Mouse (Mus musculus): ENCODE measurements around the gene Krt79. TPM values are rescaled to one million over a fixed set of nuclear protein-coding genes. Genes with fewer than 3 reads are reported as not detected.

Gene Krt79
- polyA plus RNA-seq, 1 experiment from 2014 or later: 0.49 TPM

DNA sequence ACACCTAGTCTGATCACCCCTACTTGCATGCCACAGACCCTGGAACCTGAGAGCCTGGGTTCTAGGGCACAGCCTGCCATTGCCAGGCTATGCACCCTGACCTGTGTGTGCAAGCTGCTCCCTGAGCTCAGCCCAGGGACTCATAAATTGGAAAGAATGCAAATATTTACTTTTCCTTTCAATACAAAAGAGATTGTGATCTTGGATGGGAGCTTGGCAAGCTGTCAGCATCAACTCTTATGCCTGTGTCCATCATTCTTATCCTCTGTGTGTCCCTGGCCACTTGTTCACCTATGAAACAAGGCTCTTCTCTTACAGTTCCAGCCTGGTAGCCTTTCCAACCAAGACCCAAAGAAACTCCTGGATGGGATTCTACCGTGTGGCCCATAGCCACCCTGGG is 15.1 kb downstream of the Krt79 start:
- Histone ChIP-seq H3K36me3 (ENCODE audit: control insufficient read depth, insufficient read depth, low read length) (no peaks in the 10 kb centered on the region), H3K4me1 (ENCODE audit: control insufficient read depth, insufficient read depth, low read length) (peaks cover 11% of the 10 kb centered on the region), H3K9me3 (ENCODE audit: control insufficient read depth, low read length) (no peaks in the 10 kb centered on the region), H3K27me3 (ENCODE audit: control insufficient read depth, insufficient read depth, low read length) (no peaks in the 10 kb centered on the region), H3K9ac (ENCODE audit: low read depth, low read length) (no peak overlapping the region), H3K4me3 (ENCODE audit: low read length) (no peak overlapping the region), H3K4me2 (replicated peaks; ENCODE audit: low read depth, low read length) (no peak overlapping the region), H3K27ac (ENCODE audit: low read depth, low read length) (no peak overlapping the region)
- no peak for ATAC-seq (ENCODE audit: low FRiP score, low TSS enrichment)
- 70% methylated on average over 1 of the region's 1 CpGs for WGBS

DNA sequence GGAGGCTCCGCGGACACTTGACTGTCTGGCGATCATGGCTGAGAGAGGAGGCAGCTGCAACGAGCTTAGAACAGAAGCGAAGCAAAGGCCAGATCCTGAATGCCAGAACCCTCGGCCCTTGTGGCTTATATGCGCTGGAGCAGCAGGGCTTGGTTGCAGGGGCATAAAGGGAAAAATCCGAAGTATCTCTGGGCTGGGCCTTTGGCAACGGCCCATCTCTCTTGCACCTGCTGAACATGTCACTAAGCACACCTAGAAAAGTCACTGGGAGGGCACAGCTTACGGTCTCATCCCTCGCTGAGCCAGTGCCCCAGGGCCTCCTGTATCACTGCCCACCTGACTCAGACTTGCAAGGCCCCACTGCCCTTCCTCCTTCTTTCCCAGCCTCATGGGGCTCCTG is 15.5 kb downstream of the Krt79 start, which contains the start of gene Krt4:
Krt4 (minus strand) TSS at position 101 of the 400 bp plus-strand sequence.
- no peaks in the 10 kb centered on the region for H3K27me3 ChIP-seq (ENCODE audit: control insufficient read depth, insufficient read depth, low read length)
- WGBS: 78% methylated on average over 11 of the region's 11 CpGs
- no peak within 1 kb of the TSS for H3K4me2 ChIP-seq (replicated peaks; ENCODE audit: low read depth, low read length)
- no peaks in the 10 kb centered on the region for H3K36me3 ChIP-seq (ENCODE audit: control insufficient read depth, insufficient read depth, low read length)
- H3K9ac ChIP-seq (ENCODE audit: low read depth, low read length): no peak within 1 kb of the TSS
- peaks cover 7% of the 10 kb centered on the region; the same call in 1 of the 2 replicates for H3K4me1 ChIP-seq (ENCODE audit: control insufficient read depth, insufficient read depth, low read length)
- no peak within 1 kb of the TSS for H3K4me3 ChIP-seq (ENCODE audit: low read length)
- H3K27ac ChIP-seq (ENCODE audit: low read depth, low read length): no peak within 1 kb of the TSS
- ATAC-seq (ENCODE audit: low FRiP score, low TSS enrichment): no peak
- H3K9me3 ChIP-seq (ENCODE audit: control insufficient read depth, low read length): no peaks in the 10 kb centered on the region

DNA sequence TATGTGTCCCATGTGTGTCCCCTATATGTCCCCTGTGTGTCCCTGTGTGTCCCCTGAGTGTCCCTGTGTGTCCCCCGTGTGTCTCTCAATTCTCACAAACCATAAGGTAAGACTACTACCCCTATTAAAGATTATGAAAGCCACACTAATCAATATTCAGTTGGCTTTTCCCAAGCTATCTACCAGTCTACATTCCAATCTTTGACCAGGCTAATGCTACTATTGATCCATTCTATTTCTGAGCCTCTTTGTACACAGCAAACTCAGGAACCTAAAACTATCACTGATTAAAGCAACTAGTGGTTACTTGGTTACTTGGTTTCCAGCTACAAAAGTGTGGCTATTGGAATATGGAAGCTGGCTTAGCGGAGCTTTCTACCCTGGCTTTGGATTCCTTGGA is 17.8 kb downstream of the Krt79 start:
- Histone ChIP-seq H3K36me3 (ENCODE audit: control insufficient read depth, insufficient read depth, low read length) (no peaks in the 10 kb centered on the region), H3K9ac (ENCODE audit: low read depth, low read length) (no peak overlapping the region), H3K27ac (ENCODE audit: low read depth, low read length) (no peak overlapping the region), H3K4me1 (ENCODE audit: control insufficient read depth, insufficient read depth, low read length) (no peaks in the 10 kb centered on the region), H3K9me3 (ENCODE audit: control insufficient read depth, low read length) (no peaks in the 10 kb centered on the region), H3K4me3 (ENCODE audit: low read length) (no peak overlapping the region), H3K27me3 (ENCODE audit: control insufficient read depth, insufficient read depth, low read length) (no peaks in the 10 kb centered on the region), H3K4me2 (replicated peaks; ENCODE audit: low read depth, low read length) (no peak overlapping the region)
- WGBS: 90% methylated on average over 2 of the region's 2 CpGs
- no peak for ATAC-seq (ENCODE audit: low FRiP score, low TSS enrichment)

DNA sequence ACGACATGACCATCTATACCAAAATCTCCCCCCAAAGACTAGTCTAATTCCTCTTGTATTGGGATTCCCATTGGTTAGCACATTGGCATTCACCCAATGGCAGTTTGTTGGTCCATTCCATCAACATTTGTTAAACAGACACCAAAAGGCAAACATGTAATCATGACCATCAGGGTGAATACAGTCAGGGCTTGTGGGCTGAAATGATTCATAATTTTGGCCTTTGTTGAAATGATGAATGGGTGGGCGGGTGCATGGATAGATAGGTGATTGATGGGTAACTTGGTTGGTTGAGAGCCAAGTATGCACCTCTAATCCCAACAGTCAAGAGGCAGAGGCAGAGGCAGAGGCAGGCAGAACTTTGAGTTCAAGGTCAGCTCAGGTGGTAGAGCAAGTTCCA is 24.1 kb downstream of the Krt79 start:
- Histone ChIP-seq H3K27ac (ENCODE audit: low read depth, low read length) (no peak overlapping the region), H3K9ac (ENCODE audit: low read depth, low read length) (no peak overlapping the region), H3K27me3 (ENCODE audit: control insufficient read depth, insufficient read depth, low read length) (no peaks in the 10 kb centered on the region), H3K4me1 (ENCODE audit: control insufficient read depth, insufficient read depth, low read length) (no peaks in the 10 kb centered on the region), H3K4me2 (replicated peaks; ENCODE audit: low read depth, low read length) (no peak overlapping the region), H3K9me3 (ENCODE audit: control insufficient read depth, low read length) (no peaks in the 10 kb centered on the region), H3K4me3 (ENCODE audit: low read length) (no peak overlapping the region), H3K36me3 (ENCODE audit: control insufficient read depth, insufficient read depth, low read length) (no peaks in the 10 kb centered on the region)
- no peak for ATAC-seq (ENCODE audit: low FRiP score, low TSS enrichment)
- WGBS: 84% methylated on average over 2 of the region's 2 CpGs

DNA sequence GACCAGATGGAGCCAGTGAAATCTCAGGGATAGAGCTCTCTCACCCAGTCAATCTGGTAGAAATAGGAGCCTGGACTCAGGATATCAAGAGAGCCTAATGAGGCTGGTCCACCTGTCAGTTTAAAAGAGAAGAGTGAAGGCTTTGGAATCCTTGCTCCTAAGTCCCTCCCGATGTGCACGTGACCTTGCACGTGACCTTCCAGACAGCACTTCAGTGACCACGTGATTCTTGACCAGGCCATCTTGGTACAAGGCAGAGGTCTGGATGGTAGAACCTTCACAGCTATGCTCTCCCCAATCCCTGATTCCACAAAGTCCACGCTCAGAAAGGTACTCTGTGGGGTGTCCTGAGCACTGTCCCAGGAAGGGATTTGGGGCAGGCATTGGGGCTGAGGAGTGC is 35.3 kb downstream of the Krt79 start:
- H3K27me3 ChIP-seq (ENCODE audit: control insufficient read depth, insufficient read depth, low read length): no peaks in the 10 kb centered on the region
- no peak overlapping the region for H3K27ac ChIP-seq (ENCODE audit: low read depth, low read length)
- H3K36me3 ChIP-seq (ENCODE audit: control insufficient read depth, insufficient read depth, low read length): no peaks in the 10 kb centered on the region
- no peak overlapping the region for H3K4me2 ChIP-seq (replicated peaks; ENCODE audit: low read depth, low read length)
- WGBS: 86% methylated on average over 5 of the region's 5 CpGs
- H3K9me3 ChIP-seq (ENCODE audit: control insufficient read depth, low read length): no peaks in the 10 kb centered on the region
- ATAC-seq (ENCODE audit: low FRiP score, low TSS enrichment): no peak
- H3K4me1 ChIP-seq (ENCODE audit: control insufficient read depth, insufficient read depth, low read length): no peaks in the 10 kb centered on the region
- H3K4me3 ChIP-seq (ENCODE audit: low read length): no peak overlapping the region
- no peak overlapping the region for H3K9ac ChIP-seq (ENCODE audit: low read depth, low read length)

DNA sequence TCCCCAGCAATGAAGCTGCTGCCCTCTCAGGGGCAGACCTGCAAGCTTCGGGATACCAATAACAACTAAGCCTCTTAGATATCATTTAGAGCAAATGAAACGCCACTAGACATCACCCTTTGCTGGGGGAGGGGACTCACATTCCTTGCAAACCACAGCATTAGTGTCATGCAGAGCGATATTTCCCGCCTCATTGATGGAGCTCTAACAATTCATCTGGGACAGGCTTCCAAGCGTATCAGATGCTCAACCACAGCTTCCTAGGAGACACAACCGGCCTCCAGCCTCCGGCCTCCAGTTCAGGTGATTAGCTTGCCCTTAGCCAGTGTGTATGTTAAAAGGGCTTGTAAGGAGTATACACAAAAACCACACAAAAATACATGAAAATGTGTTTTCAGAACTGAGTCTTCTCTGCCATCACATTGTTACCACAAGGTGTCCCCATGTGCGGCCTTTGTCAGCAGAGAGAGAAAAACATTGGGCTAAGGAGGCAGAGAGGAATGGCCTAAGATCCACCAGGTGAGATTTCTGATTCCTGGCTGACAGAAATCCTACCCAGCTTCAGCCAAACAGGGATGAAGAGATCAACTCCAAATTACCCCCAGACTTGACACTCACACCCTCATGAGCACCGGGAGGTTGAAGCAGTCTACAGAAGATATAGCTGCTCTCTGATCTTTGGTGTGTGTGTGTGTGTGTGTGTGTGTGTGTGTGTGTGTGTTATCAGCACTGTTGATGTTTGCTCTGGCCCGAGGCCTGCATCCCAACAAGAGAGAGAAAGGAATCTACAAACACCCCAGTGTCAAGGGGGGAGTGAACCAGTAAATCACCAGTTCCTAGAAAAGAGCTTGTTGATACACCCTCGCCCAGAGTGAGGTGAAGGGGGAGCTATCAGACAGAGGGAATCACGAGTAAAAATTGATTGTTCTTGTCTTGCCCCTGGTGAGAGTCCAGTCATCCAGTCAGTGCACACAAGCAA is 37.7 kb downstream of the Krt79 start:
- 51% methylated on average over 12 of the region's 12 CpGs for WGBS

DNA sequence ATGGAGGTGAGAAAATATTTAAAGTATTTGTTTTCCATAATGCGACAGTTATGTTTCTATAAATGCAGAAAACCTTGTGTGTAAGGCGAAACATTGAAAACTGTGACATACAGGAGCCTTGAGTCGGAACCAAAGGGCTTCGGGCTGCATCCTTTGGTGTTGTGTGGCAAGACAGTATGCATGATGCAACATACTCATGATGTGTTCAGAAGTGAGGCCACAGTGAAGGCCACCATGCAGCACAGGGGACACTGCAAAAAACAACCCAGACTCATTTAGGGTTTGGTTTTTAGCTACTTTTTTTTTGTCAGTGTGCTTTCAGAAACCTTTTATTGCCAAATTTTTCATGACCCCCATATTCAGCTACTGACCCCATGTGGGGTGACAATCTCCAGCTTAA is 44.9 kb downstream of the Krt79 start:
- Histone ChIP-seq H3K9ac (ENCODE audit: low read depth, low read length) (no peak overlapping the region), H3K4me2 (replicated peaks; ENCODE audit: low read depth, low read length) (no peak overlapping the region), H3K4me3 (ENCODE audit: low read length) (no peak overlapping the region), H3K9me3 (ENCODE audit: control insufficient read depth, low read length) (no peaks in the 10 kb centered on the region), H3K36me3 (ENCODE audit: control insufficient read depth, insufficient read depth, low read length) (no peaks in the 10 kb centered on the region), H3K27ac (ENCODE audit: low read depth, low read length) (no peak overlapping the region), H3K27me3 (ENCODE audit: control insufficient read depth, insufficient read depth, low read length) (no peaks in the 10 kb centered on the region), H3K4me1 (ENCODE audit: control insufficient read depth, insufficient read depth, low read length) (no peaks in the 10 kb centered on the region)
- WGBS: 87% methylated on average over 4 of the region's 4 CpGs
- ATAC-seq (ENCODE audit: low FRiP score, low TSS enrichment): no peak

More for the DNA sequence above, 37.7 kb downstream of the Krt79 start:
- H3K27ac ChIP-seq (ENCODE audit: low read depth, low read length): no peak overlapping the region
- no peaks in the 10 kb centered on the region for H3K27me3 ChIP-seq (ENCODE audit: control insufficient read depth, insufficient read depth, low read length)
- H3K9ac ChIP-seq (ENCODE audit: low read depth, low read length): no peak overlapping the region
- no peaks in the 10 kb centered on the region for H3K9me3 ChIP-seq (ENCODE audit: control insufficient read depth, low read length)
- no peaks in the 10 kb centered on the region for H3K4me1 ChIP-seq (ENCODE audit: control insufficient read depth, insufficient read depth, low read length)
- H3K4me3 ChIP-seq (ENCODE audit: low read length): no peak overlapping the region
- no peak overlapping the region for H3K4me2 ChIP-seq (replicated peaks; ENCODE audit: low read depth, low read length)
- peak; percentile 55; the same call in 1 of the 2 replicates for ATAC-seq (ENCODE audit: low FRiP score, low TSS enrichment)
- H3K36me3 ChIP-seq (ENCODE audit: control insufficient read depth, insufficient read depth, low read length): no peaks in the 10 kb centered on the region

DNA sequence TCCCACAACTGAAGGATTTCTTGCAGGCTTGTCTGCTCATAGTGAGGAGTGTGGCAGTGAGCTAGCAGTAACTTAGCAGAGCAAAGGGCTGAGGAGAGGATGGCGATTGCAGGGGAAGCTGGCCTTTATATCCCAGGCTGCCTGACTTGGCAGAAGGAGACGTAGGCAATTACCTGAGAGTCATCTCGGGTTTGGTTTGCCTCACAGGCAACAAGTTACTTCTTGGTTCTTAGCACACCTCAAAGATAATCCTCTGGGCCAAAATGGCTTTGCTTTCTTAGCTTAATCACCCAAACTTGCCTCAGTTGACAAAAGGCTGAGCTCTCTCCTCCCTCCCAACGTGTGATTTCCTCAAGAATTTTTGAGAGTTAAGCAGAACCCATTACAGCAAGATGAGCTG is 47.3 kb downstream of the Krt79 start, which contains the start of gene Krt76:
Krt76 (minus strand) TSS at position 101 of the 400 bp plus-strand sequence.
- Histone ChIP-seq H3K4me2 (replicated peaks; ENCODE audit: low read depth, low read length) (no peak within 1 kb of the TSS), H3K27me3 (ENCODE audit: control insufficient read depth, insufficient read depth, low read length) (no peaks in the 10 kb centered on the region), H3K4me3 (ENCODE audit: low read length) (no peak within 1 kb of the TSS), H3K9ac (ENCODE audit: low read depth, low read length) (no peak within 1 kb of the TSS), H3K27ac (ENCODE audit: low read depth, low read length) (no peak within 1 kb of the TSS), H3K4me1 (ENCODE audit: control insufficient read depth, insufficient read depth, low read length) (no peaks in the 10 kb centered on the region), H3K9me3 (ENCODE audit: control insufficient read depth, low read length) (no peaks in the 10 kb centered on the region), H3K36me3 (ENCODE audit: control insufficient read depth, insufficient read depth, low read length) (no peaks in the 10 kb centered on the region)
- ATAC-seq (ENCODE audit: low FRiP score, low TSS enrichment): no peak
- WGBS: 59% methylated on average over 4 of the region's 4 CpGs

DNA sequence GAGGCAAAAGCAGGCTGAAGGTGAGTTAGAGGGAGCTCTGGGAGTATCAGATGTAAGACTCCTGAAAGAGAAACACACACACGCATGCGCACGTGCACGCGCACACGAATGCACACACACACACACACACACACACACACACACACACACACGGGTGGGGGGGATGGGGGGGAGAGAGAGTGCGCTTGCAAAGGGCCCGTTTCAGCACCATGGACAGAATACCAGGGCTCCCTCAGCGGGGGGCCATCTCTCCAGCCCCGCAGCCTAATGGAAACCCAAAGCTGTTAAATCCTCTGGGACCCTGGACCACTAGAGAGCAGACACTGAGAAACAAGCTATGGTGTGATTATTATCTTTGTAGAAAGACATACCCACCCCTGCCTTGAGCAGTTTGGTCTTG is 60.3 kb downstream of the Krt79 start:
- Histone ChIP-seq H3K36me3 (ENCODE audit: control insufficient read depth, insufficient read depth, low read length) (no peaks in the 10 kb centered on the region), H3K4me1 (ENCODE audit: control insufficient read depth, insufficient read depth, low read length) (no peaks in the 10 kb centered on the region), H3K4me2 (replicated peaks; ENCODE audit: low read depth, low read length) (no peak overlapping the region), H3K4me3 (ENCODE audit: low read length) (no peak overlapping the region), H3K9ac (ENCODE audit: low read depth, low read length) (no peak overlapping the region), H3K27me3 (ENCODE audit: control insufficient read depth, insufficient read depth, low read length) (no peaks in the 10 kb centered on the region), H3K27ac (ENCODE audit: low read depth, low read length) (no peak overlapping the region), H3K9me3 (ENCODE audit: control insufficient read depth, low read length) (no peaks in the 10 kb centered on the region)
- ATAC-seq (ENCODE audit: low FRiP score, low TSS enrichment): no peak
- WGBS: 38% methylated on average over 10 of the region's 11 CpGs

Data from kidney, embryonic 14.5 days (tissue).